Mouse (Mus musculus) CH12.LX (cell line): ENCODE measurements around the gene Grb10. TPM values are rescaled to one million over a fixed set of nuclear protein-coding genes. Genes with fewer than 3 reads are reported as not detected.

Experiments used
- DNase-seq: peaks from one replicate; pipeline ENCODE4 v3.0.0-alpha.2; 2013; ENCODE audit errors: extremely low read depth
- H3K27ac ChIP-seq: 2 replicates; pipeline ENCODE4 v1.5.1; 2012; ENCODE audit warnings: low read depth, mild to moderate bottlenecking, control low read depth, moderate library complexity; ENCODE audit not compliant: insufficient read depth
- H3K27me3 ChIP-seq: replicated peaks from 2 replicates; pipeline ENCODE3; 2012; ENCODE audit warnings: inconsistent platforms
- H3K36me3 ChIP-seq, 2 experiments: replicated peaks in 1 of 2; 2 replicates each; pipeline versions ENCODE3 to v1.6.1; 2012; ENCODE audit warnings: inconsistent platforms in 1 of 2, low read length in 1 of 2, mild to moderate bottlenecking in 1 of 2, mixed read lengths in 1 of 2, moderate library complexity in 1 of 2; ENCODE audit not compliant: control insufficient read depth in 1 of 2, insufficient read depth in 1 of 2
- H3K4me1 ChIP-seq, 2 experiments: 2 replicates each; pipeline ENCODE4 v1.6.1; 2012; ENCODE audit warnings: inconsistent platforms in 1 of 2, moderate library complexity in 1 of 2; ENCODE audit not compliant: insufficient read depth in 2 of 2, control insufficient read depth in 1 of 2
- H3K4me2 ChIP-seq: 2 replicates; pipeline ENCODE4 v1.6.1; 2012; ENCODE audit warnings: low read depth, mild to moderate bottlenecking, control low read depth; ENCODE audit not compliant: poor library complexity, insufficient read depth, severe bottlenecking
- H3K4me3 ChIP-seq, 3 experiments: fragments of 150-350 bp in 1 of 3; sonication (generic) in 1 of 3; replicated peaks in 1 of 3; 2 replicates each; pipeline versions ENCODE3 to v1.5.1; 2011 to 2012; ENCODE audit warnings: low read depth in 2 of 3, low read length in 2 of 3, mild to moderate bottlenecking in 2 of 3, moderate library complexity in 2 of 3, control low read depth in 1 of 3, improper control_type of control experiment in 1 of 3, inconsistent platforms in 1 of 3, mixed read lengths in 1 of 3; ENCODE audit not compliant: poor library complexity in 1 of 3
- H3K79me2 ChIP-seq: replicated peaks from 2 replicates; pipeline ENCODE4 v1.6.1; 2012; ENCODE audit warnings: mild to moderate bottlenecking, moderate library complexity; ENCODE audit not compliant: control insufficient read depth, poor library complexity, insufficient read depth, severe bottlenecking; ENCODE audit errors: extremely low read depth
- H3K9ac ChIP-seq: 2 replicates; pipeline ENCODE4 v1.6.1; 2012; ENCODE audit warnings: low read depth, mild to moderate bottlenecking, control low read depth, moderate library complexity; ENCODE audit not compliant: insufficient read depth
- H3K9me3 ChIP-seq: replicated peaks from 2 replicates; pipeline ENCODE3; 2012; ENCODE audit warnings: low read length, inconsistent platforms, mixed read lengths
- CTCF ChIP-seq, 2 experiments: IDR thresholded peaks in 1 of 2; conservative IDR thresholded peaks in 1 of 2; 2 replicates each; pipeline ENCODE4 v1.5.1; 2011 to 2012; ENCODE audit warnings: low read depth in 2 of 2, low read length in 2 of 2, improper control_type of control experiment in 1 of 2, inconsistent platforms in 1 of 2, mild to moderate bottlenecking in 1 of 2, moderate library complexity in 1 of 2
- E2F4 ChIP-seq: IDR thresholded peaks from 2 replicates; pipeline ENCODE4 v1.6.1; 2011; ENCODE audit warnings: low read depth, low read length, improper control_type of control experiment; ENCODE audit not compliant: insufficient replicate concordance
- ELF1 ChIP-seq: IDR thresholded peaks from 2 replicates; pipeline ENCODE4 v1.6.1; 2014; ENCODE audit warnings: low read depth, mild to moderate bottlenecking, inconsistent platforms, low read length, improper control_type of control experiment
- EP300 ChIP-seq: IDR thresholded peaks from 2 replicates; pipeline ENCODE4 v1.6.1; 2011; ENCODE audit warnings: low read length, improper control_type of control experiment
- ETS1 ChIP-seq: conservative IDR thresholded peaks from 2 replicates; pipeline ENCODE4 v1.6.1; 2012; ENCODE audit warnings: low read depth, mild to moderate bottlenecking, inconsistent platforms, low read length, improper control_type of control experiment, moderate library complexity
- IRF4 ChIP-seq: IDR thresholded peaks from 2 replicates; pipeline ENCODE4 v1.6.1; 2014; ENCODE audit warnings: low read depth, mild to moderate bottlenecking, inconsistent platforms, low read length, improper control_type of control experiment
- JUND ChIP-seq: conservative IDR thresholded peaks from 2 replicates; pipeline ENCODE4 v1.6.1; 2011; ENCODE audit warnings: low read depth, low read length, improper control_type of control experiment
- MAX ChIP-seq: IDR thresholded peaks from 2 replicates; pipeline ENCODE4 v1.6.1; 2011; ENCODE audit warnings: low read length, improper control_type of control experiment
- MXI1 ChIP-seq: IDR thresholded peaks from 2 replicates; pipeline ENCODE4 v1.6.1; 2011; ENCODE audit warnings: mild to moderate bottlenecking, low read depth, low read length, improper control_type of control experiment
- NELFE ChIP-seq: IDR thresholded peaks from 2 replicates; pipeline ENCODE4 v1.6.1; 2011; ENCODE audit warnings: low read depth, low read length, improper control_type of control experiment
- POLR2A ChIP-seq: IDR thresholded peaks from 2 replicates; pipeline ENCODE4 v1.6.1; 2011; ENCODE audit warnings: low read depth, mild to moderate bottlenecking, improper control_type of control experiment, low read length
- RCOR1 ChIP-seq: conservative IDR thresholded peaks from 2 replicates; pipeline ENCODE4 v1.6.1; 2012; ENCODE audit warnings: low read depth, mild to moderate bottlenecking, inconsistent platforms, low read length, improper control_type of control experiment
- SIN3A ChIP-seq: IDR thresholded peaks from 2 replicates; pipeline ENCODE4 v1.6.1; 2012; ENCODE audit warnings: low read length, improper control_type of control experiment, inconsistent platforms
- SMC3 ChIP-seq: IDR thresholded peaks from 2 replicates; pipeline ENCODE4 v1.6.1; 2011; ENCODE audit warnings: low read depth, low read length, improper control_type of control experiment
- TCF12 ChIP-seq: IDR thresholded peaks from 2 replicates; pipeline ENCODE4 v1.6.1; 2014; ENCODE audit warnings: low read depth, mild to moderate bottlenecking, inconsistent platforms, low read length, improper control_type of control experiment
- UBTF ChIP-seq: IDR thresholded peaks from 2 replicates; pipeline ENCODE4 v1.6.1; 2012; ENCODE audit warnings: low read depth, mild to moderate bottlenecking, inconsistent platforms, low read length, improper control_type of control experiment, moderate library complexity
- USF2 ChIP-seq: conservative IDR thresholded peaks from 2 replicates; pipeline ENCODE4 v1.6.1; 2011; ENCODE audit warnings: low read depth, low read length, improper control_type of control experiment
- ZKSCAN1 ChIP-seq: IDR thresholded peaks from 2 replicates; pipeline ENCODE4 v1.6.1; 2012; ENCODE audit warnings: low read depth, inconsistent platforms, low read length, improper control_type of control experiment, borderline replicate concordance
- ZNF384 ChIP-seq: IDR thresholded peaks from 2 replicates; pipeline ENCODE4 v1.6.1; 2012; ENCODE audit warnings: low read depth, low read length, improper control_type of control experiment, inconsistent platforms
- dilution Hi-C: fragments of 300-500 bp; cut with MboI; formaldehyde crosslinking; loops from 2 replicates; pipeline ENCODE4 v1.14.3; 2020; ENCODE audit warnings: low sequenced_read_pairs; ENCODE audit not compliant: extremely low pct_unique_long_range_greater_than_20kb, extremely low pct_ligation_motif_present
- in situ Hi-C: fragments of 300-500 bp; cut with MboI; formaldehyde crosslinking; loops from 3 replicates; pipeline ENCODE4 v1.14.3; 2019; ENCODE audit warnings: low sequenced_read_pairs, low pct_ligation_motif_present, low pct_unique_long_range_greater_than_20kb, mixed read lengths
- polyA plus RNA-seq: library from polyadenylated mRNA; unstranded; fragments of >175 nt; gene quantifications from 2 replicates; pipeline ENCODE4 v1.2.1, GENCODE M21; 2012; ENCODE audit warnings: low read depth; ENCODE audit not compliant: insufficient read length
- total RNA-seq, 2 experiments: library from RNA; depleted of rRNA; stranded (reverse); fragments of 300-350 nt in 1 of 2; fragments of >200 nt in 1 of 2; gene quantifications; 2 replicates each; pipeline ENCODE4 v1.2.3; 2012 to 2014

Grb10 gene
- total and polyA plus RNA-seq, 3 experiments: 38.4 to 189 (median 137) TPM

DNA sequence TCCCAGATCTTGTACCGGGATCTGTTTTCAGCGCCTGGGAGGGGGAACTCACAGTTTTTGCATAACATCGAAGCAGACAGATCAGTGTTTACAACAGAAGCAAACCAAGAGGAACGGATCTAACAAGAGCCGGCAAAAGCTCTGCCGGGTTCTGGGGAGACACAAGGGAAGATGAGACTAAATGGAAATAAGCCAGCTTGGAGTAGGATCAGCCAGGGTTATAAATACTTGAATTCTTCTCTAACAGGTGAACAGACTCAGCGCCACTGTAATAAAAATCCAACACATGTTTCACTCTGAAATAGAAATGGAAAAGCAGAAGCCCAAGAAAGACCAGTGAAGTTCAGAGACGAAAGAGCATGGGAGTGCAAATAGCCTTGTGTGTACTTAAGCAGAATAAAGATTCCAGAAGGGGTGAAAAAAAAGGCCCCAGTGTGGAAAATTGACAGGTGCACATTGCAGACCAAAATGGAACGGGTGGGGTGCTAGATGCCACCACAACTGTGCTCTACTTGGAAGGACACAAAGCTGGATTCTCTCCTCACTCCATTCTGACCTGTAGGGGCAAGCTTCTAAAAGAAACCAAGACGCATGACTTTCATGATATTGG lies 145.4 kb downstream of the Grb10 start:
- Histone ChIP-seq H3K4me1 (peaks cover 9 to 28% of the 10 kb centered on the region in 2 experiments), H3K9ac (no peak overlapping the region), H3K27ac (no peak overlapping the region), H3K27me3 (no peaks in the 10 kb centered on the region), H3K9me3 (no peaks in the 10 kb centered on the region), H3K36me3 (no peaks in the 10 kb centered on the region), H3K79me2 (no peaks in the 10 kb centered on the region), H3K4me3 (no peak overlapping the region), H3K4me2 (peak overlapping the region; percentile 39; the same call in 1 of the 2 replicates)
- TF ChIP-seq RCOR1 (no peak), EP300 (0 out of 2 replicates have a peak, but pooled peaks have one; percentile 13), MAX (no peak), ZNF384 (peak; percentile 25; the same call in 1 of the 2 replicates)
- in situ Hi-C loops (no loop called here), dilution Hi-C loops (no loop called here)
- no peak for DNase-seq

DNA sequence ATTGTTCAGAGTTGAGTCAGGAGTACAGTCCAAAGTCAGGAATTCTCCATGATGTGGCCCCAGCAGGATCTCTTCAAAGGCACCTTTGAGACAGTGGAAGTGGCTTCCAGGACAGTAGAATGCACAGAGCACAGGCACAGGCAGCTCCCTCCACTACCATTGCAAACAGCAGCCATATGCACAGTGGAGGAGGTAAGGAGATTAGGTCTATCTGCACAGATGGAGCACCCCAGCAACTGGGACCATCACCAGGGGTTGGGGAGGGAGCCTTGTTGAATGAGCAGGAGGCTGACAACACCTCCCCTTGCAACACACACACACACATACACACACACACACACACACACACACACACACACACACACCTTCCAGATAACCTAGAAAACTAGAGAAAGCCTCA lies 146.7 kb downstream of the Grb10 start:
- in situ Hi-C loops: no loop called here

DNA sequence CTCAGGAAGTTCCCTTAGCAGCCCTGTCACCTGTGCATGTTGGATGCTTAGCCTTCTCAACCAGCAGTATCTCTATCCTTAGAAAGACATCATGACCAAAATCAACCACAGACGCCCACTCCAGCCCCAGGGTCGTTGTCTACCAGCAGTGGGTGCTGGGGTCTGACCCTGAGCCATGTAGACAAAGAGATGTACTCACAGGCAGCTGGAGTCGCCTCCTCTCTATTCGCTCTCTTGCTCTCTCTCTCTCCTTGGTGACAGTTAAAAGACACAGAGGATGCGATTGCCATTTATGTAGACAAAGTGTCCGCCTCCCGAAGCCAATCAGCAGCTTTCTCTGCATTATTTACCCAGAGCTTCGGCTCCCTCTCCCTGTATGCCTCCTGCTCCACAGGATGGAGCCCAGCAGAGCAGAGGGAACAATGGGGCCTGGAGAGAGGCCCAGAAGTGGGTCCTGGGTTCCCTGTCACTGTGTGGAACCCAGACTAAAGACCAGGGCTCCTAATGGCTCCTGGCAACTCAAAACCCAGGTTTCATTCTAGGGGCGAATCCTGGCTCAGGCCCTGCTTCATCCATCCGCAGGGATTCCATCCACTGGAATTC lies 148.2 kb downstream of the Grb10 start:
- Histone ChIP-seq H3K9me3 (no peaks in the 10 kb centered on the region), H3K4me3 (no peak overlapping the region), H3K79me2 (no peaks in the 10 kb centered on the region), H3K27ac (no peak overlapping the region), H3K9ac (no peak overlapping the region), H3K36me3 (no peaks in the 10 kb centered on the region), H3K27me3 (no peaks in the 10 kb centered on the region), H3K4me1 (peaks cover 17 to 56% of the 10 kb centered on the region in 2 experiments), H3K4me2 (no peak overlapping the region)
- dilution Hi-C loops: no loop called here
- no peak for DNase-seq
- in situ Hi-C loops: no loop called here
- TF ChIP-seq TCF12: no peak

More for the DNA sequence above, 146.7 kb downstream of the Grb10 start:
- Histone ChIP-seq H3K4me3 (no peak overlapping the region), H3K4me1 (peaks cover 12 to 41% of the 10 kb centered on the region in 2 experiments), H3K27me3 (no peaks in the 10 kb centered on the region), H3K9ac (no peak overlapping the region), H3K4me2 (no peak overlapping the region), H3K79me2 (no peaks in the 10 kb centered on the region), H3K27ac (no peak overlapping the region), H3K36me3 (no peaks in the 10 kb centered on the region), H3K9me3 (no peaks in the 10 kb centered on the region)
- no peak for TF ChIP-seq JUND
- no peak for TF ChIP-seq MXI1
- TF ChIP-seq ELF1: no peak
- no peak for TF ChIP-seq TCF12
- TF ChIP-seq IRF4: no peak
- no peak for TF ChIP-seq RCOR1
- no peak for TF ChIP-seq POLR2A
- TF ChIP-seq NELFE: no peak
- TF ChIP-seq CTCF (conservative IDR thresholded peaks at IDR 0.05 in 1 of 2, IDR thresholded peaks at IDR 0.05 in 1 of 2; ENCODE audit: low read depth in 2 of 2, low read length in 2 of 2): no peak
- TF ChIP-seq E2F4: no peak
- no peak for TF ChIP-seq UBTF
- TF ChIP-seq SMC3: no peak
- TF ChIP-seq ZKSCAN1: no peak
- no peak for TF ChIP-seq ETS1
- TF ChIP-seq SIN3A: no peak
- TF ChIP-seq USF2: no peak
- no peak for DNase-seq
- dilution Hi-C loops: no loop called here
